Mouse (Mus musculus): ENCODE results near the gene Parva. TPM values are rescaled to one million over a fixed set of nuclear protein-coding genes. Genes with fewer than 3 reads are reported as not detected.

Parva gene
- polyA plus RNA-seq, 1 experiment from 2014 or later = 24.6 TPM

DNA sequence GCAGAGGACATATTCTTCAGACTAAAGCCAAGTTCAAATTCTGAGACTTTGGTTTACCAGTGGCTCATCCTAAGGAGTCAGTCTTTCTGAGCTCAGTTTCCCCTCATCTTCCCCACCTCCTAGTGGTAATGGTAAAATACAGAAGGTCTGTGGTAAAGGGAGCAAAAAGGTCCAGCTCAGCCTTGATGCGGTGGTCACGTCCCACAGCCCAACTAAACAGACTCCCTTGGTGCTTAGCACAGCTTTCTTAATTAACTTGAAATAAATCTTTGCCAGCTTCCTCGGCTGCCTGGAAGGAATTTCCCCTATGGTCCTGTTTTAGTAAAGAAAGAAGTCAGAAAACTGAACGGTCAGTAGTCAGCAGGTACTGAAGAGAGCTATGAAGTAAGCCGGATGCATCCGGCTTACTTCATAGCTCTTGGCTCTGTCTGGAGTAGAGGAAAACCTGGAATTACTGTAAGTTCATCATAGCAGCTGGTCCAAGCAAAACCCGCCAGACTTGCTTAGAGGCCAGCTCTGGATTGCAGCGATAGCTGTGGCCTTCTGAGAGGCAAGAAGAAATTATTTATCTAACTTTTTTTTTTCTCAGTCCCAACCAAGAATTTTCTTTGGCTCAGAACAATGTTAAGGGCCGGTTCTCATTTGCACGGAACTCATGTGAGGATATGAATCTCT is 176.3 kb downstream of the Parva start:
- H3K4me1 ChIP-seq (ENCODE audit: control insufficient read depth, insufficient read depth, low read length) = no peaks in the 10 kb centered on the region
- H3K9ac ChIP-seq (replicated peaks; ENCODE audit: low read length) = no peak overlapping the region
- H3K27me3 ChIP-seq (ENCODE audit: control insufficient read depth, insufficient read depth, low read length) = no peaks in the 10 kb centered on the region
- no peaks in the 10 kb centered on the region for H3K9me3 ChIP-seq (ENCODE audit: control insufficient read depth, low read length)
- H3K27ac ChIP-seq (replicated peaks; ENCODE audit: low read depth, low read length) = no peak overlapping the region
- DNase-seq = peak; percentile 17
- no peaks in the 10 kb centered on the region for H3K36me3 ChIP-seq (ENCODE audit: control insufficient read depth, insufficient read depth, low read length)
- no peak for ATAC-seq (ENCODE audit: low FRiP score, low TSS enrichment)
- WGBS = 79% methylated on average over 10 of the region's 10 CpGs
- no peak overlapping the region for H3K4me2 ChIP-seq (ENCODE audit: low read length)
- H3K4me3 ChIP-seq (replicated peaks; ENCODE audit: low read depth, low read length) = no peak overlapping the region

DNA sequence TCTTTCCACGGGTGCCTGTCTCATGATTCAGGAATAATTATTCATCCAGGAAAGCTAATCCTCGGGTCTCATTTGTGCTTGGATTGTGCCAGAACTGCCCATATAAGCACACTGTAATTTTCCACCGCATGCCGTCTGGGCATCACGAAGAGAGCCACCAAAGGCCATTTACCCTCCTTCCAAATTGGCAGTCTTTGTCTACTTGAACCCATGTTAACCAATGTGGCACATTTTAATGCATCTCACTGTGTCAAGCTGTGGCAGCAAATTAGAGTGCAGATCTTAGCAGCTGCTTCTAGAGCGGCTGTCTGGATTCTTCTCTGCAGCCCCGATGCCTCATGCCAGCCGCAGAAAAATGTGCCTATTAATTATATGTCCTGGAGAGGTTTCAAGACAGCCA is 176.9 kb downstream of the Parva start:
- H3K36me3 ChIP-seq (ENCODE audit: control insufficient read depth, insufficient read depth, low read length) = no peaks in the 10 kb centered on the region
- ATAC-seq (ENCODE audit: low FRiP score, low TSS enrichment) (no peak), DNase-seq (peak; percentile 47)
- H3K27me3 ChIP-seq (ENCODE audit: control insufficient read depth, insufficient read depth, low read length) = no peaks in the 10 kb centered on the region
- H3K27ac ChIP-seq (replicated peaks; ENCODE audit: low read depth, low read length) = no peak overlapping the region
- H3K4me3 ChIP-seq (replicated peaks; ENCODE audit: low read depth, low read length) = no peak overlapping the region
- H3K4me1 ChIP-seq (ENCODE audit: control insufficient read depth, insufficient read depth, low read length) = no peaks in the 10 kb centered on the region
- WGBS = 57% methylated on average over 8 of the region's 8 CpGs
- H3K9ac ChIP-seq (replicated peaks; ENCODE audit: low read length) = no peak overlapping the region
- no peaks in the 10 kb centered on the region for H3K9me3 ChIP-seq (ENCODE audit: control insufficient read depth, low read length)
- H3K4me2 ChIP-seq (ENCODE audit: low read length) = no peak overlapping the region

DNA sequence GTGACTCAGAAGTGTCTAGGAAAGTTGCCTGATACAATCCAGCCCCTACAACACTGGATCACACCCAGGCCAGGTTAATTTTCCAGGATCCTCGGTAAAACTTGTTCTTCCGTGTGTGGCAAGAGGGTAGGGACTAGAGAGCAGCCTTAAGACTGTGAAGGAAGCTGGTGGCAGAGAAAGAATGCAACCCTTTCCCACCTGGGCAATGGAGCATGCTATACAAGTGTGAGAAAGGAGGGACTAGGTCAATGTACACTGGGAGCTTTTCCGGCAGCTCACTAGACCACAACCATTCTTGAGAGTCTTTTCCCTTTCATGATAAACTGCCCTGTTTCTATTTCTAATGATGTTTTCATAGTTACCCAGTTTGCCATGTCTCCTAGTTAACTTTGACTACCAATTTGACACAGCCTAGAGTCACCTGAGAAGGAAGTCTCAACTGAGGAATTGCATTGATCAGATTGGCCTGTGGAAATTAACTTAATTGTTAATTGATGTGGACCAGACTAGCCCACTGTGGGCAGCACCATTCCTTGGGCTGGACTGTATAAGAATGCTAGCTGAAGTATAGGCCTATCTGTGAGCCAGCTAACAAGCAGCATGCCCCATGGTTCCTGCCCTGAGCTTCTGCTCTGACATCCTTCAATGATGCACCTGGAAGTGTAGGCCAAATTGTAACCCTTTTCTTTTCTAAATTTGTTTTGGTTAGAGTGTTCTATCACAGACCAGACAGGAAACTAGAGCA is 186.9 kb downstream of the Parva start:
- no peaks in the 10 kb centered on the region for H3K36me3 ChIP-seq (ENCODE audit: control insufficient read depth, insufficient read depth, low read length)
- H3K4me2 ChIP-seq (ENCODE audit: low read length) = no peak overlapping the region
- 88% methylated on average over 3 of the region's 3 CpGs for WGBS
- no peaks in the 10 kb centered on the region for H3K27me3 ChIP-seq (ENCODE audit: control insufficient read depth, insufficient read depth, low read length)
- ATAC-seq (ENCODE audit: low FRiP score, low TSS enrichment) = no peak
- H3K4me1 ChIP-seq (ENCODE audit: control insufficient read depth, insufficient read depth, low read length) = no peaks in the 10 kb centered on the region
- H3K9me3 ChIP-seq (ENCODE audit: control insufficient read depth, low read length) = no peaks in the 10 kb centered on the region
- H3K4me3 ChIP-seq (replicated peaks; ENCODE audit: low read depth, low read length) = no peak overlapping the region
- H3K9ac ChIP-seq (replicated peaks; ENCODE audit: low read length) = no peak overlapping the region
- no peak for DNase-seq
- H3K27ac ChIP-seq (replicated peaks; ENCODE audit: low read depth, low read length) = no peak overlapping the region

DNA sequence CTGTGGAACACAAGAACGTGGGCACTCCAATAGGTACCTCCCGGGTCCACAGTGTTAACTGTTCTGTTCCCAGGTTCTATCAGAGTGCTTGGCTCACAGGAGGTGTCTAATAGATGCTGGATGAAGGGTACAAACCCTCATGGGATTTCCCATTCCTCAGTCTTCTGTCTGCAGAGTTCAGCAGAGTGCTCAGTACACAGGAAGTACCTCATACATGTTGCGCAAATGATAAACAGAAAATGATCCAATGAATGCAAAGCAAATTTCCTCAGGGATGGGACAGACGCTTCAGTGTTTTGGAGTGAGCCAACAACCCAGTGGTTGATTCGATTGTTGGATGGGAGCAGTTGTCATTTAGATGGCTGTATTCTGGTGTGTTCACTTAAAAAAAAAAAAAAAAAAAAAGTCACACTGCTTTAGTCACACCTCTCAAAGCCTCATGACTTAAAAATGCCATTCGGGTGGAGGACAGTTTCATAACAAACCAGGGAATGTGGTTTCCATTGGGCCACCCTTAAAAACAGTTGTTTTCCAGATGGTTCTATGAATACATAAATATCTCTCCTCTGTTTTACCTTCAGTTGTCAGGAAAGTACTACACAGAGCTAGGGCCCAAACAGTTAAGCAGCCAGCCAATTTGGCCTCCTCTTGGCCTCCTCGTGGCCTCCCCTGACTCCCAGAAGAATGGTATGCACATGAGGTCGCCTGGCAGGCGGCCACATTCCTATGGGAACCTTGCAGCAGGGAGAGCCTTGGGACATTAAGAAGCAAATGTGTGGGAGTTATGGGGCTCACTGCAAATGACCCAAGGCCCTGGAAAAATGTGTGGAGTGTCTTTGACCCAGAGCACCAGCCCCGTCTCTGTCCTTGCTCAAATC is 187.7 kb downstream of the Parva start:
- Histone ChIP-seq H3K4me3 (replicated peaks; ENCODE audit: low read depth, low read length) (no peak overlapping the region), H3K4me2 (ENCODE audit: low read length) (no peak overlapping the region), H3K9me3 (ENCODE audit: control insufficient read depth, low read length) (no peaks in the 10 kb centered on the region), H3K9ac (replicated peaks; ENCODE audit: low read length) (no peak overlapping the region), H3K4me1 (ENCODE audit: control insufficient read depth, insufficient read depth, low read length) (no peaks in the 10 kb centered on the region), H3K27me3 (ENCODE audit: control insufficient read depth, insufficient read depth, low read length) (no peaks in the 10 kb centered on the region), H3K27ac (replicated peaks; ENCODE audit: low read depth, low read length) (no peak overlapping the region), H3K36me3 (ENCODE audit: control insufficient read depth, insufficient read depth, low read length) (no peaks in the 10 kb centered on the region)
- 74% methylated on average over 10 of the region's 10 CpGs for WGBS
- ATAC-seq (ENCODE audit: low FRiP score, low TSS enrichment) (no peak), DNase-seq (peak; percentile 10)

DNA sequence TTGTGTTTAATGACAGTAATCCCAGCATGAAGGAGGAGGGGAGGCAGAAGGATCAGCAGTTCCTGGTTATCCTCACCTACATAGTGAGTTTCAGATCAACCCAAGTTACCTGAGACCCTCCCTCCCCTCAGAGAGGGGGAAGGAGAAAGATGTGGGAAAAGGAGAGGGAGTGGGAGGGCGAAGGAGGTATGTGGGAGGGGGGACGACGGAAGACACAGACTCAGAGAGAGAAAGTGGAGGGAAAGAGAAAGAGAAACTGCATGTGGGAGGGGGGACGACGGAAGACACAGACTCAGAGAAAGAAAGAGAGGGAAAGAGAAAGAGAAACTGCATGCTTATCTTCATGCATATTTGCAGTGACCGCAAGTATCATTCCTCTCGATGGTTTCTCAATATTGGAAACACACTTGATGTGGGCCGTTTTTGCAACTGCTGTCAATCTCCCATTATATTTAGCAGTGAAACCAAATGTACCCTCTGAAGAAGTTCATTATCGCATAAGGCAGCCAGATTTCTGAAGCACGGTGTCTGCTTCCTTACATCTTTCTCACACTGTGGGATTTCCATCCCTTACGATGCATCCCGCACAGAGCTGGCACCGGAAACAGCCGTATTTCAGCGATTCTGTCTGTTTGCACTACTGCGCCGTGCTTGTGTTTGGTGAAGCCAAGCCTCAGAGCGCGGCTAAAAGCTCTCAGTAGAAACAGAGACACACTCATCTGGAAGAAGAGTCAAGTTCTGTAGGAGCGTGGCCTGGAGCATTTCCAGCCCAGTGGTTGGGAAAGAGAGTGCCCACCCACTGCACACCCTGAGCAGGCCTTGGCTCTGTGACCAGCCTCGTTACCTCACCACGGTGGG is 193.2 kb downstream of the Parva start:
- Histone ChIP-seq H3K36me3 (ENCODE audit: control insufficient read depth, insufficient read depth, low read length) (no peaks in the 10 kb centered on the region), H3K27me3 (ENCODE audit: control insufficient read depth, insufficient read depth, low read length) (no peaks in the 10 kb centered on the region), H3K27ac (replicated peaks; ENCODE audit: low read depth, low read length) (no peak overlapping the region), H3K9ac (replicated peaks; ENCODE audit: low read length) (no peak overlapping the region), H3K4me2 (ENCODE audit: low read length) (no peak overlapping the region), H3K4me1 (ENCODE audit: control insufficient read depth, insufficient read depth, low read length) (no peaks in the 10 kb centered on the region), H3K9me3 (ENCODE audit: control insufficient read depth, low read length) (no peaks in the 10 kb centered on the region), H3K4me3 (replicated peaks; ENCODE audit: low read depth, low read length) (no peak overlapping the region)
- DNase-seq (peak; percentile 18), ATAC-seq (ENCODE audit: low FRiP score, low TSS enrichment) (no peak)
- 81% methylated on average over 22 of the region's 22 CpGs for WGBS

DNA sequence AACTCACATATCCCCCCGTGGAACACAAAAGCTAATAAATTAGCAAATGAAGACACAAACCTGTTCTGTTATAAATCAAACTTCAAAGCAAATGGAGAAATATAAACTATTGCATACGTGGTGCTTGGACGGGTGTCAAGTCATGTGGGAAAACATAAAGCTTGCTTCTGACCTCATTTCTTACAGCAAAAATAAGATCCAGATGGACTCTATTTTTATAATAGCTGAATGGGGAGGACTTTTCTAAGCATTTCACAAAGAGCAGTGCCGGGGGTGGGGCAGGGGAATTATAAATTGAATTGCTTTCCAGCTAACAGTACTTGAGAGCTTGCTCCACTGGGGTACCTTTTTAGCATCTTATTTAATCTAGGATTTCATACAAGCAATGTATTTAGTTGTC is 200.2 kb downstream of the Parva start:
- Histone ChIP-seq H3K4me2 (ENCODE audit: low read length) (no peak overlapping the region), H3K4me1 (ENCODE audit: control insufficient read depth, insufficient read depth, low read length) (no peaks in the 10 kb centered on the region), H3K4me3 (replicated peaks; ENCODE audit: low read depth, low read length) (no peak overlapping the region), H3K9me3 (ENCODE audit: control insufficient read depth, low read length) (no peaks in the 10 kb centered on the region), H3K9ac (replicated peaks; ENCODE audit: low read length) (no peak overlapping the region), H3K27me3 (ENCODE audit: control insufficient read depth, insufficient read depth, low read length) (no peaks in the 10 kb centered on the region), H3K36me3 (ENCODE audit: control insufficient read depth, insufficient read depth, low read length) (no peaks in the 10 kb centered on the region), H3K27ac (replicated peaks; ENCODE audit: low read depth, low read length) (no peak overlapping the region)
- 85% methylated on average over 4 of the region's 4 CpGs for WGBS
- no peak for ATAC-seq (ENCODE audit: low FRiP score, low TSS enrichment)
- no peak for DNase-seq

DNA sequence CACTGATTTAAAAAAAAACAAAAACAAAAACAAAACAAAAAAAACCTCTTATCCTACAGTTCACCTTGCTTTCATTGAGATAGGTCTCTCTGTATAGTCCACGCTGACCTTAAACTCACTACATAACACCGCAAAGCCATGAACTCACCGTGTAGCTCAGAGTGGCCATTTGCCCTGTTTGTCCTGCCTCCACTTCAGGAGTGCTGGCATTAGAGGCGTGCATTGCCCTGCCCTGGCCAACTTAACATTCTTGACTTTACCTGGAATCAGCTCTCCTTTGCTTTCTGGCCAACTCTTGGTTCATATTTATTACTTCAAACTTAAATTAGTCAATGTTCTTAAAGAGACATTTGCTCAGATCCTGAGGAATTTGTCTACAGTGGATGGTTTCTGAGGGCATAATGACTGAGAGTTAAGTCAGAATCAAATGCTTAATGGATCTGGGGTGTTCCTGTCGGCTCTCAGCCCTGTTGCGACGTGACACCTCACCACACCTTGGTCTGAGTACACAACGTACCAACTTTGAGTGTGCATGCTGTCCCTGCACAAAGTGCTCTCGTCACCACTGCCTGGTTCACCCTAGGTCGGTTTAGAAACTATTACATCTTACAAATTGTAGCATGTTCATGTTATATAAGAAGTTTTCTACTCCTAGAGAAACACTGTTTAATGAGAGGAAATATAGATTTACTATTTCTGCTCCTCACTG is 207.4 kb downstream of the Parva start:
- Histone ChIP-seq H3K4me3 (replicated peaks; ENCODE audit: low read depth, low read length) (no peak overlapping the region), H3K27ac (replicated peaks; ENCODE audit: low read depth, low read length) (no peak overlapping the region), H3K4me1 (ENCODE audit: control insufficient read depth, insufficient read depth, low read length) (no peaks in the 10 kb centered on the region), H3K9me3 (ENCODE audit: control insufficient read depth, low read length) (0 out of 2 replicates have a peak, but pooled peaks cover 3% of the 10 kb centered on the region), H3K9ac (replicated peaks; ENCODE audit: low read length) (no peak overlapping the region), H3K4me2 (ENCODE audit: low read length) (no peak overlapping the region), H3K36me3 (ENCODE audit: control insufficient read depth, insufficient read depth, low read length) (no peaks in the 10 kb centered on the region), H3K27me3 (ENCODE audit: control insufficient read depth, insufficient read depth, low read length) (no peaks in the 10 kb centered on the region)
- WGBS = 91% methylated on average over 10 of the region's 10 CpGs
- no peak for DNase-seq
- no peak for ATAC-seq (ENCODE audit: low FRiP score, low TSS enrichment)

DNA sequence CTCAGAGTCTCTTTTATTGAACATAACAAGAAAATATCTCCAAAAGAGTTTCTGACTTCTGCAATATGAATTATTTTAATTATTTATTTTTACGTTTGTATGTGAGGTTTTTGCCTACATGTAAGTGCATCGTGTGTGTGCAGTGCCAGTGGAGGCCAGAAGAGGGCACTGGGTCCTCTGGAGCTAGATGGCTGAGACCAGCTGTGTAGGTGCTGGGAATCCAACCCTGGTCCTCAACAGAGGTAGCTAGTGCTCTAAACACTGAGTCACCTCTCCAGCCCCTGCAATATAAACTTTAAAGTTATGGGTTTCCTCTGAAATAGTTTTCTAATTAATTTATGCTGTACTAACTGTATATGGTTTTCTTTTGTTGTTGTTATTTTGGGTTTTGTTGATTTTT is 208.6 kb downstream of the Parva start:
- no peak overlapping the region for H3K4me3 ChIP-seq (replicated peaks; ENCODE audit: low read depth, low read length)
- 94% methylated on average over 2 of the region's 2 CpGs for WGBS
- H3K36me3 ChIP-seq (ENCODE audit: control insufficient read depth, insufficient read depth, low read length) = no peaks in the 10 kb centered on the region
- H3K4me1 ChIP-seq (ENCODE audit: control insufficient read depth, insufficient read depth, low read length) = no peaks in the 10 kb centered on the region
- ATAC-seq (ENCODE audit: low FRiP score, low TSS enrichment) (no peak), DNase-seq (no peak)
- H3K27me3 ChIP-seq (ENCODE audit: control insufficient read depth, insufficient read depth, low read length) = no peaks in the 10 kb centered on the region
- no peak overlapping the region for H3K9ac ChIP-seq (replicated peaks; ENCODE audit: low read length)
- H3K9me3 ChIP-seq (ENCODE audit: control insufficient read depth, low read length) = 0 out of 2 replicates have a peak, but pooled peaks cover 3% of the 10 kb centered on the region
- H3K27ac ChIP-seq (replicated peaks; ENCODE audit: low read depth, low read length) = no peak overlapping the region
- H3K4me2 ChIP-seq (ENCODE audit: low read length) = no peak overlapping the region

All from midbrain, embryonic 14.5 days (tissue).